Mouse (Mus musculus): ENCODE measurements around the gene Lpar2. TPM values are rescaled to one million over a fixed set of nuclear protein-coding genes. Genes with fewer than 3 reads are reported as not detected.
A peak's percentile ranks its signal among the peaks of the same experiment; 100 is the strongest.

Lpar2 gene
- total and polyA plus RNA-seq, 2 experiments from 2014 or later, result 0.63 to 5.4 TPM

DNA sequence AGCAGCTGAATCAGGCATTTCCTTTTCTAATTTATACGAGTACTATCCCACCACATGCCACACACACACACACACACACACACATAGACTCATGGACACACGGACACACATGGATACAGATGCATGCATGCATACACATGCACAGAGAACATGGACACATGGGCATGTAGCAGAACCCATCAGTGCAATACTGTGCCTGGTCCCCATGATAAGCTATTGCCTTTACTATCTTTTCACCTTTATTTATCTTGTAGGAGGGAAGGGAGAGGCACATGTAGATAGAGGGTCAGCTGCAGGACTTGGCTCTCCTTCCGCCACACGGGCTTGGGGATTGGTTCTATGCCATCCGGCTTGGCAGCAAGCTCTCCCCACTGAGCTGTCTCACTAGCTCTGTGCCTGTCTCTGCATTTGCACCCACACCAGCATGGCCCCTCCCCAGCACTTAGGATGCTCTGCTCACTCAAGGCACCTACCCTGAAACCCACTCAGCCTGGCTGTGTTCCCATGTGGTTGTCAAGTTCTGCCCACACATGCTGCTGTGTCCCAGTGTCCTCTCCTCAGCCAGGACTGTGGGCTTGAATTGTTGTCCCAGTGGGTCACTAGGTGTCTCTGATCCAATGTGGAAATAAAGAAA, 41.3 kb downstream of the Lpar2 start:
- no peak overlapping the region for H3K4me2 ChIP-seq (ENCODE audit: low read depth, low read length, poor library complexity, severe bottlenecking)
- 0 out of 2 replicates have a peak, but pooled peaks have one; percentile 55 for ATAC-seq (ENCODE audit: low FRiP score)
- no peak for TF ChIP-seq CTCF (IDR thresholded peaks at IDR 0.05)
- DNase-seq (ENCODE audit: low spot score), result no peak
- H3K4me3 ChIP-seq (ENCODE audit: low read depth, low read length), result no peak overlapping the region
- no peaks in the 10 kb centered on the region for H3K4me1 ChIP-seq (ENCODE audit: insufficient read depth, low read length)
- H3K36me3 ChIP-seq (ENCODE audit: insufficient read depth, low read length), result peaks cover 9% of the 10 kb centered on the region; the same call in 1 of the 2 replicates
- no peak overlapping the region for H3K9ac ChIP-seq (replicated peaks; ENCODE audit: low read length, poor library complexity, severe bottlenecking)
- 87% methylated on average over 5 of the region's 5 CpGs for WGBS
- no peaks in the 10 kb centered on the region for H3K27me3 ChIP-seq (ENCODE audit: insufficient read depth, low read length)
- H3K27ac ChIP-seq (ENCODE audit: low read depth, low read length), result no peak overlapping the region
- H3K9me3 ChIP-seq (ENCODE audit: low read length), result no peaks in the 10 kb centered on the region

GRCm38 (mm10) chr8:69864180-69864579, 42.0 kb downstream of the Lpar2 start:
- no peak overlapping the region for H3K27ac ChIP-seq (ENCODE audit: low read depth, low read length)
- no peaks in the 10 kb centered on the region for H3K4me1 ChIP-seq (ENCODE audit: insufficient read depth, low read length)
- no peak overlapping the region for H3K9ac ChIP-seq (replicated peaks; ENCODE audit: low read length, poor library complexity, severe bottlenecking)
- no peaks in the 10 kb centered on the region for H3K9me3 ChIP-seq (ENCODE audit: low read length)
- WGBS, result 82% methylated on average over 5 of the region's 5 CpGs
- ATAC-seq (ENCODE audit: low FRiP score), result no peak
- peaks cover 9% of the 10 kb centered on the region; the same call in 1 of the 2 replicates for H3K36me3 ChIP-seq (ENCODE audit: insufficient read depth, low read length)
- TF ChIP-seq CTCF (IDR thresholded peaks at IDR 0.05), result no peak
- H3K4me3 ChIP-seq (ENCODE audit: low read depth, low read length), result no peak overlapping the region
- no peaks in the 10 kb centered on the region for H3K27me3 ChIP-seq (ENCODE audit: insufficient read depth, low read length)
- H3K4me2 ChIP-seq (ENCODE audit: low read depth, low read length, poor library complexity, severe bottlenecking), result no peak overlapping the region
- no peak for DNase-seq (ENCODE audit: low spot score)

GRCm38 (mm10) chr8:69867696-69868326, 45.6 kb downstream of the Lpar2 start:
- no peak for ATAC-seq (ENCODE audit: low FRiP score)
- Histone ChIP-seq H3K4me2 (ENCODE audit: low read depth, low read length, poor library complexity, severe bottlenecking) (no peak overlapping the region), H3K9me3 (ENCODE audit: low read length) (no peaks in the 10 kb centered on the region), H3K4me3 (ENCODE audit: low read depth, low read length) (no peak overlapping the region), H3K27ac (ENCODE audit: low read depth, low read length) (no peak overlapping the region), H3K9ac (replicated peaks; ENCODE audit: low read length, poor library complexity, severe bottlenecking) (no peak overlapping the region), H3K4me1 (ENCODE audit: insufficient read depth, low read length) (no peaks in the 10 kb centered on the region), H3K27me3 (ENCODE audit: insufficient read depth, low read length) (no peaks in the 10 kb centered on the region), H3K36me3 (ENCODE audit: insufficient read depth, low read length) (0 out of 2 replicates have a peak, but pooled peaks cover 23% of the 10 kb centered on the region)
- TF ChIP-seq CTCF (IDR thresholded peaks at IDR 0.05), result no peak
- no peak for DNase-seq (ENCODE audit: low spot score)
- 87% methylated on average over 5 of the region's 5 CpGs for WGBS

- Histone ChIP-seq H3K36me3 (ENCODE audit: insufficient read depth, low read length) (0 out of 2 replicates have a peak, but pooled peaks cover 13% of the 10 kb centered on the region), H3K9ac (replicated peaks; ENCODE audit: low read length, poor library complexity, severe bottlenecking) (no peak overlapping the region), H3K4me3 (ENCODE audit: low read depth, low read length) (no peak overlapping the region), H3K27ac (ENCODE audit: low read depth, low read length) (no peak overlapping the region), H3K4me1 (ENCODE audit: insufficient read depth, low read length) (no peaks in the 10 kb centered on the region), H3K4me2 (ENCODE audit: low read depth, low read length, poor library complexity, severe bottlenecking) (no peak overlapping the region), H3K27me3 (ENCODE audit: insufficient read depth, low read length) (no peaks in the 10 kb centered on the region), H3K9me3 (ENCODE audit: low read length) (no peaks in the 10 kb centered on the region)
- WGBS, result 86% methylated on average over 11 of the region's 11 CpGs
- no peak for TF ChIP-seq CTCF (IDR thresholded peaks at IDR 0.05)
- ATAC-seq (ENCODE audit: low FRiP score), result no peak
- DNase-seq (ENCODE audit: low spot score), result no peak
Measured at GRCm38 (mm10) chr8:69870003-69870765, 48.0 kb downstream of the Lpar2 start.

- Histone ChIP-seq H3K27me3 (ENCODE audit: insufficient read depth, low read length) (no peaks in the 10 kb centered on the region), H3K27ac (ENCODE audit: low read depth, low read length) (no peak overlapping the region), H3K9ac (replicated peaks; ENCODE audit: low read length, poor library complexity, severe bottlenecking) (no peak overlapping the region), H3K9me3 (ENCODE audit: low read length) (no peaks in the 10 kb centered on the region), H3K4me3 (ENCODE audit: low read depth, low read length) (no peak overlapping the region), H3K4me2 (ENCODE audit: low read depth, low read length, poor library complexity, severe bottlenecking) (no peak overlapping the region), H3K4me1 (ENCODE audit: insufficient read depth, low read length) (no peaks in the 10 kb centered on the region), H3K36me3 (ENCODE audit: insufficient read depth, low read length) (0 out of 2 replicates have a peak, but pooled peaks cover 13% of the 10 kb centered on the region)
- DNase-seq (ENCODE audit: low spot score), result no peak
- WGBS, result 96% methylated on average over 6 of the region's 6 CpGs
- TF ChIP-seq CTCF (IDR thresholded peaks at IDR 0.05), result no peak
- no peak for ATAC-seq (ENCODE audit: low FRiP score)
Measured at GRCm38 (mm10) chr8:69870907-69871306, 48.7 kb downstream of the Lpar2 start.
